Mouse (Mus musculus) neural tube, embryonic 11.5 days (tissue): Measurements from ENCODE around the gene Nkain2. TPM values are rescaled to one million over a fixed set of nuclear protein-coding genes. Genes with fewer than 3 reads are reported as not detected.

Experiments
- ATAC-seq: fragments of 200-750 bp; cut with Nextera tagmentation; 2 replicates; pipeline ENCODE4 v1.8.0; 2017; ENCODE audit warnings: moderate number of reproducible peaks, mild to moderate bottlenecking, moderate TSS enrichment, moderate library complexity; ENCODE audit not compliant: insufficient read depth, low FRiP score, low TSS enrichment
- DNase-seq: peaks from one replicate; pipeline ENCODE4 v3.0.0-alpha.2; 2015; ENCODE audit warnings: low spot score
- H3K27ac ChIP-seq: fragments of 300-500 bp; sonication (generic); 2 replicates; pipeline ENCODE4 v1.5.1; 2014; ENCODE audit warnings: low read depth, mild to moderate bottlenecking, low read length
- H3K27me3 ChIP-seq: fragments of 300-500 bp; sonication (generic); 2 replicates; pipeline ENCODE4 v1.6.1; 2014; ENCODE audit warnings: mild to moderate bottlenecking, low read length, mixed read lengths; ENCODE audit not compliant: control insufficient read depth, insufficient read depth
- H3K36me3 ChIP-seq: fragments of 300-500 bp; sonication (generic); 2 replicates; pipeline ENCODE4 v1.6.1; 2014; ENCODE audit warnings: mild to moderate bottlenecking, low read length, moderate library complexity, mixed read lengths; ENCODE audit not compliant: control insufficient read depth, insufficient read depth
- H3K4me1 ChIP-seq: fragments of 300-500 bp; sonication (generic); 2 replicates; pipeline ENCODE4 v1.6.1; 2014; ENCODE audit warnings: low read length, mixed read lengths; ENCODE audit not compliant: control insufficient read depth, insufficient read depth
- H3K4me2 ChIP-seq: fragments of 300-500 bp; sonication (generic); 2 replicates; pipeline ENCODE4 v1.6.1; 2014; ENCODE audit warnings: low read depth, mild to moderate bottlenecking, moderate library complexity
- H3K4me3 ChIP-seq: fragments of 300-500 bp; sonication (generic); 2 replicates; pipeline ENCODE4 v1.5.1; 2014; ENCODE audit warnings: low read depth, low read length
- H3K9ac ChIP-seq: fragments of 300-500 bp; sonication (generic); 2 replicates; pipeline ENCODE4 v1.6.1; 2014; ENCODE audit warnings: mild to moderate bottlenecking, low read length
- H3K9me3 ChIP-seq: fragments of 300-500 bp; sonication (generic); 2 replicates; pipeline ENCODE4 v1.6.1; 2016; ENCODE audit warnings: low read length; ENCODE audit not compliant: control insufficient read depth
- WGBS: fragments of 180-500 bp; shearing (Covaris S2); extraction: QIAGEN DNeasy Blood & Tissue Kit; methylation state at CpG from one replicate; pipeline ENCODE4 v1.1.7; 2014; 5-methylcytosine and 5-hydroxymethylcytosine counted together
- polyA plus RNA-seq: library from polyadenylated mRNA; unstranded; fragments of >200 nt; fragmentation: Nextera tagmentation; extraction: Ambion mirVana; gene quantifications from 2 replicates; pipeline ENCODE4 v1.2.1, GENCODE M21; 2014

Gene Nkain2
- polyA plus RNA-seq, 1 experiment from 2014 or later, result 3.3 TPM

DNA sequence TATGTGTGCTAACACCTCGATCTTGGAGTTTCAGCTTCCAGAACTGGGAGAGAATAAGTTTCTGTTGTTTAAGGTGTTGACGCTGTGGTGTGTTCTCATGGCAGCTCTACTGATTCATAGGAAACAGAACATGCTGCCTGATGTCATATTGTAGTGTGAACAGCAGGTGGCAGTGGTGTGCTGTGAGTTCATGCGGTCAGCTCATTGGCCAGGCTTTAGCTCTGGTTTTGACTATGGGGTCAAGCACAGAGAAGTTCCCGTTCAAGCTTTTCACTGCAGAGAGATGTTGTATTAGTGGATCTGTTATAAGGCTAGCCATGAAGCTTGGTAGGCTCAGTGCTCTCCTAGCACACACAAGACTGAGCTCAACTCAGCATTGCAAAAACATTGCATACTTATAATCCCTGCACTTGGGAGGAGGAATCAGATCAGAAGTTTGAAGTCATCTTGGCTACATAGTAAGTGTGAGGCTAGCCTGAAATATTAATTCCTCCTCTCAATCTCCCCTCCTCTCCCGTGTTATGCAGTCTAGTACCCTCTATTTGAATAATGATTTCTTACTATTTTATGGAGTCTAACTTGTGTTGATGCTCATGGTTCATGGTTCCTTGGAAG, 1147.7 kb downstream of the Nkain2 start:
- H3K27me3 ChIP-seq, result no peaks in the 10 kb centered on the region
- no peaks in the 10 kb centered on the region for H3K4me1 ChIP-seq
- WGBS, result 28% methylated on average over 5 of the region's 5 CpGs
- no peak overlapping the region for H3K4me2 ChIP-seq
- H3K9ac ChIP-seq, result no peak overlapping the region
- no peaks in the 10 kb centered on the region for H3K9me3 ChIP-seq
- no peaks in the 10 kb centered on the region for H3K36me3 ChIP-seq
- no peak overlapping the region for H3K27ac ChIP-seq
- peak; percentile 73 for DNase-seq
- peak; percentile 86 for ATAC-seq
- H3K4me3 ChIP-seq, result no peak overlapping the region

DNA sequence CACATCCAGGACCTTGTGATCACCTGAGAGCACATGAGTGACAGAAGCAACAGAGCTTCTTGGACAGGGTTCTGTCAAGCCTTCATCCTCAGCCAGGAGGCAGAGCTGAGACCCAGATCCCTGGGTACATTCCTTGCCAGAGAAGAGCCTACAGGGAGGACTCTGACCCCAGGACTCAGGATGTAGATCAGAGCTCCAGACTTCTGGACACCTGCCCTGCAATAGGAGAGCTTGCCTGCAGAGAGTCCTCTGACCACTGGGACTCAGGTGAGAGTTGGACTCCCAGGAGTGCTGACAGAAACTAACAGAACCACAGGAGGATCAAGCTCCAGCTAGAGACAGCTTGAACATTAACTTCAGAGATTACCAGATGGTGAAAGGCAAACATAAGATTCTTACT, 1162.2 kb downstream of the Nkain2 start:
- Histone ChIP-seq H3K4me3 (no peak overlapping the region), H3K4me2 (no peak overlapping the region), H3K36me3 (no peaks in the 10 kb centered on the region), H3K9me3 (no peaks in the 10 kb centered on the region), H3K4me1 (no peaks in the 10 kb centered on the region), H3K27me3 (no peaks in the 10 kb centered on the region), H3K9ac (no peak overlapping the region), H3K27ac (no peak overlapping the region)
- DNase-seq (no peak), ATAC-seq (no peak)

- H3K9ac ChIP-seq, result no peak overlapping the region
- no peak for DNase-seq
- no peaks in the 10 kb centered on the region for H3K27me3 ChIP-seq
- no peak overlapping the region for H3K4me2 ChIP-seq
- no peaks in the 10 kb centered on the region for H3K4me1 ChIP-seq
- no peak overlapping the region for H3K4me3 ChIP-seq
- H3K27ac ChIP-seq, result no peak overlapping the region
- ATAC-seq, result no peak
- no peaks in the 10 kb centered on the region for H3K9me3 ChIP-seq
- WGBS, result 91% methylated on average over 3 of the region's 3 CpGs
- no peaks in the 10 kb centered on the region for H3K36me3 ChIP-seq
These were observed 1243.0 kb downstream of the Nkain2 start for GRCm38 (mm10) chr10:31647270-31647669.

- no peak overlapping the region for H3K27ac ChIP-seq
- no peak overlapping the region for H3K4me3 ChIP-seq
- no peaks in the 10 kb centered on the region for H3K9me3 ChIP-seq
- ATAC-seq, result no peak
- no peak overlapping the region for H3K9ac ChIP-seq
- 38% methylated on average over 1 of the region's 1 CpGs for WGBS
- H3K36me3 ChIP-seq, result no peaks in the 10 kb centered on the region
- H3K27me3 ChIP-seq, result no peaks in the 10 kb centered on the region
- DNase-seq, result no peak
- H3K4me1 ChIP-seq, result no peaks in the 10 kb centered on the region
- H3K4me2 ChIP-seq, result no peak overlapping the region
These were observed 1244.2 kb downstream of the Nkain2 start for GRCm38 (mm10) chr10:31646083-31646482.

Other genes with a start within 250 kb of the Nkain2 start
- 1.7 and 2.0 TPM in 2 replicates for gene Trdn, start 190.1 kb upstream of the Nkain2 start, polyA plus RNA-seq